Mouse (Mus musculus) embryonic fibroblast, embryonic 13.5 days (primary cell): ENCODE measurements around the gene Cdh12. TPM values are rescaled to one million over a fixed set of nuclear protein-coding genes. Genes with fewer than 3 reads are reported as not detected.

Experiments used
- H3K27ac ChIP-seq: 2 replicates; pipeline ENCODE4 v1.5.1; 2012; ENCODE audit warnings: low read length, control low read depth, inconsistent platforms; ENCODE audit not compliant: insufficient read depth
- H3K4me1 ChIP-seq: 2 replicates; pipeline ENCODE4 v1.6.1; 2011; ENCODE audit warnings: low read length; ENCODE audit not compliant: control insufficient read depth, insufficient read depth
- H3K4me3 ChIP-seq: 2 replicates; pipeline ENCODE4 v1.5.1; 2011; ENCODE audit warnings: mild to moderate bottlenecking, control low read depth, low read length; ENCODE audit not compliant: insufficient read depth
- CTCF ChIP-seq: IDR thresholded peaks from 2 replicates; pipeline ENCODE4 v1.5.1; 2011; ENCODE audit warnings: mild to moderate bottlenecking, control low read depth, low read length, moderate library complexity, borderline replicate concordance; ENCODE audit not compliant: insufficient read depth
- POLR2A ChIP-seq: IDR thresholded peaks from 2 replicates; pipeline ENCODE4 v1.6.1; 2011; ENCODE audit warnings: low read depth, mild to moderate bottlenecking, control low read depth, low read length, moderate library complexity
- polyA plus RNA-seq: library from polyadenylated mRNA; stranded (reverse); fragments of >200 nt; gene quantifications from 2 replicates; pipeline ENCODE4 v1.2.4, GENCODE M21; 2011; ENCODE audit warnings: low read depth; ENCODE audit not compliant: missing spikeins, insufficient read length

Cdh12 gene
- polyA plus RNA-seq, 1 experiment = not detected

- TF ChIP-seq CTCF (no peak), POLR2A (no peak)
- H3K4me3 ChIP-seq = no peak overlapping the region
- 0 out of 2 replicates have a peak, but pooled peaks cover 2% of the 10 kb centered on the region for H3K4me1 ChIP-seq
- H3K27ac ChIP-seq = no peak overlapping the region
Measured at GRCm38 (mm10) chr15:20876993-20877392, 427.9 kb downstream of the Cdh12 start.

- H3K4me1 ChIP-seq = no peaks in the 10 kb centered on the region
- no peak overlapping the region for H3K4me3 ChIP-seq
- no peak overlapping the region for H3K27ac ChIP-seq
- no peak for TF ChIP-seq CTCF
- TF ChIP-seq POLR2A = no peak
Measured at GRCm38 (mm10) chr15:20893471-20893870, 444.4 kb downstream of the Cdh12 start.

GRCm38 (mm10) chr15:20902568-20902967, 453.5 kb downstream of the Cdh12 start:
- no peak overlapping the region for H3K4me3 ChIP-seq
- no peak for TF ChIP-seq CTCF
- no peak for TF ChIP-seq POLR2A
- H3K27ac ChIP-seq = no peak overlapping the region
- no peaks in the 10 kb centered on the region for H3K4me1 ChIP-seq

- TF ChIP-seq POLR2A (no peak), CTCF (no peak)
- Histone ChIP-seq H3K4me1 (no peaks in the 10 kb centered on the region), H3K27ac (no peak overlapping the region), H3K4me3 (no peak overlapping the region)
Measured at GRCm38 (mm10) chr15:20928221-20928620, 479.2 kb downstream of the Cdh12 start.

GRCm38 (mm10) chr15:20944000-20944399, 494.9 kb downstream of the Cdh12 start:
- Histone ChIP-seq H3K4me3 (no peak overlapping the region), H3K27ac (no peak overlapping the region), H3K4me1 (peaks cover 2% of the 10 kb centered on the region; the same call in 1 of the 2 replicates)
- TF ChIP-seq POLR2A (no peak), CTCF (no peak)

GRCm38 (mm10) chr15:20967463-20967862, 518.4 kb downstream of the Cdh12 start:
- no peak overlapping the region for H3K4me3 ChIP-seq
- H3K27ac ChIP-seq = no peak overlapping the region
- TF ChIP-seq POLR2A (no peak), CTCF (no peak)
- no peaks in the 10 kb centered on the region for H3K4me1 ChIP-seq

- Histone ChIP-seq H3K4me1 (no peaks in the 10 kb centered on the region), H3K4me3 (no peak overlapping the region), H3K27ac (no peak overlapping the region)
- no peak for TF ChIP-seq POLR2A
- TF ChIP-seq CTCF = no peak
Measured at GRCm38 (mm10) chr15:20971041-20971440, 522.0 kb downstream of the Cdh12 start.

GRCm38 (mm10) chr15:21000541-21000940, 551.5 kb downstream of the Cdh12 start:
- H3K27ac ChIP-seq = no peak overlapping the region
- H3K4me1 ChIP-seq = no peaks in the 10 kb centered on the region
- no peak overlapping the region for H3K4me3 ChIP-seq
- TF ChIP-seq CTCF (no peak), POLR2A (no peak)

- TF ChIP-seq POLR2A (no peak), CTCF (no peak)
Measured at GRCm38 (mm10) chr15:21007931-21008330, 558.9 kb downstream of the Cdh12 start.

GRCm38 (mm10) chr15:21008487-21008886, 559.4 kb downstream of the Cdh12 start:
- Histone ChIP-seq H3K4me3 (no peak overlapping the region), H3K4me1 (no peaks in the 10 kb centered on the region), H3K27ac (no peak overlapping the region)
- TF ChIP-seq CTCF (no peak), POLR2A (no peak)

More at GRCm38 (mm10) chr15:21007931-21008330, 558.9 kb downstream of the Cdh12 start:
- Histone ChIP-seq H3K4me1 (no peaks in the 10 kb centered on the region), H3K4me3 (no peak overlapping the region), H3K27ac (no peak overlapping the region)

- Histone ChIP-seq H3K27ac (no peak overlapping the region), H3K4me3 (no peak overlapping the region), H3K4me1 (no peaks in the 10 kb centered on the region)
- TF ChIP-seq CTCF = no peak
- no peak for TF ChIP-seq POLR2A
Measured at GRCm38 (mm10) chr15:21008969-21009368, 559.9 kb downstream of the Cdh12 start.
